Mouse (Mus musculus): ENCODE data around the gene Exd2. TPM values are rescaled to one million over a fixed set of nuclear protein-coding genes. Genes with fewer than 3 reads are reported as not detected.

Gene Exd2
- total and polyA plus RNA-seq, 2 experiments from 2014 or later, result 26.3 to 30.6 TPM

GRCm38 (mm10) chr12:80435887-80436286 is 27.0 kb upstream of the Exd2 start:
- 0% methylated on average over 9 of the region's 10 CpGs for WGBS
- H3K4me3 ChIP-seq (ENCODE audit: low read length), result peak overlapping the region; percentile 94
- H3K4me1 ChIP-seq (ENCODE audit: insufficient read depth, low read length), result peaks cover 11% of the 10 kb centered on the region
- TF ChIP-seq CTCF (IDR thresholded peaks at IDR 0.05; ENCODE audit: low read depth), result no peak
- peak overlapping the region; percentile 74 for H3K4me2 ChIP-seq (ENCODE audit: low read depth, low read length)
- H3K27me3 ChIP-seq (ENCODE audit: insufficient read depth, low read length), result no peaks in the 10 kb centered on the region
- H3K36me3 ChIP-seq (ENCODE audit: insufficient read depth, low read length), result no peaks in the 10 kb centered on the region
- peak overlapping the region; percentile 93 for H3K9ac ChIP-seq (replicated peaks; ENCODE audit: low read length)
- ATAC-seq (peak; percentile 30), DNase-seq (ENCODE audit: low spot score) (no peak)
- no peaks in the 10 kb centered on the region for H3K9me3 ChIP-seq (ENCODE audit: low read length)
- H3K27ac ChIP-seq, result peak overlapping the region; percentile 98

GRCm38 (mm10) chr12:80436336-80436976 is 26.4 kb upstream of the Exd2 start, which contains the start of gene Dcaf5:
Gene Dcaf5 (minus strand): TSS chr12:80436601.
- Histone ChIP-seq H3K27ac (peak within 1 kb of the TSS; percentile 98), H3K27me3 (ENCODE audit: insufficient read depth, low read length) (no peaks in the 10 kb centered on the region), H3K36me3 (ENCODE audit: insufficient read depth, low read length) (no peaks in the 10 kb centered on the region), H3K4me2 (ENCODE audit: low read depth, low read length) (peak within 1 kb of the TSS; percentile 74), H3K9ac (replicated peaks; ENCODE audit: low read length) (peak within 1 kb of the TSS; percentile 93), H3K9me3 (ENCODE audit: low read length) (no peaks in the 10 kb centered on the region), H3K4me1 (ENCODE audit: insufficient read depth, low read length) (peaks cover 11% of the 10 kb centered on the region), H3K4me3 (ENCODE audit: low read length) (peak within 1 kb of the TSS; percentile 94)
- under 1% methylated on average over 74 of the region's 79 CpGs for WGBS
- TF ChIP-seq CTCF (IDR thresholded peaks at IDR 0.05; ENCODE audit: low read depth), result no peak
- DNase-seq (ENCODE audit: low spot score) (peak; percentile 88), ATAC-seq (peak; percentile 73)

- H3K9ac ChIP-seq (replicated peaks; ENCODE audit: low read length), result peak overlapping the region; percentile 93
- ATAC-seq (no peak), DNase-seq (ENCODE audit: low spot score) (no peak)
- H3K36me3 ChIP-seq (ENCODE audit: insufficient read depth, low read length), result no peaks in the 10 kb centered on the region
- WGBS, result 30% methylated on average over 4 of the region's 4 CpGs
- H3K4me2 ChIP-seq (ENCODE audit: low read depth, low read length), result peak overlapping the region; percentile 74
- peak overlapping the region; percentile 98 for H3K27ac ChIP-seq
- no peaks in the 10 kb centered on the region for H3K9me3 ChIP-seq (ENCODE audit: low read length)
- peaks cover 11% of the 10 kb centered on the region for H3K4me1 ChIP-seq (ENCODE audit: insufficient read depth, low read length)
- peak overlapping the region; percentile 94 for H3K4me3 ChIP-seq (ENCODE audit: low read length)
- H3K27me3 ChIP-seq (ENCODE audit: insufficient read depth, low read length), result no peaks in the 10 kb centered on the region
- no peak for TF ChIP-seq CTCF (IDR thresholded peaks at IDR 0.05; ENCODE audit: low read depth)
Measured at GRCm38 (mm10) chr12:80437051-80437675, 25.7 kb upstream of the Exd2 start.

- DNase-seq (ENCODE audit: low spot score), result peak; percentile 48
- no peak overlapping the region for H3K4me3 ChIP-seq (ENCODE audit: low read length)
- WGBS, result 72% methylated on average over 2 of the region's 2 CpGs
- no peak overlapping the region for H3K27ac ChIP-seq
- ATAC-seq, result no peak
- TF ChIP-seq CTCF (IDR thresholded peaks at IDR 0.05; ENCODE audit: low read depth), result peak; percentile 47
- no peaks in the 10 kb centered on the region for H3K9me3 ChIP-seq (ENCODE audit: low read length)
- H3K4me1 ChIP-seq (ENCODE audit: insufficient read depth, low read length), result no peaks in the 10 kb centered on the region
- H3K36me3 ChIP-seq (ENCODE audit: insufficient read depth, low read length), result no peaks in the 10 kb centered on the region
- H3K4me2 ChIP-seq (ENCODE audit: low read depth, low read length), result no peak overlapping the region
- H3K9ac ChIP-seq (replicated peaks; ENCODE audit: low read length), result no peak overlapping the region
- H3K27me3 ChIP-seq (ENCODE audit: insufficient read depth, low read length), result no peaks in the 10 kb centered on the region
Measured at GRCm38 (mm10) chr12:80440957-80441356, 21.9 kb upstream of the Exd2 start.

- Histone ChIP-seq H3K4me2 (ENCODE audit: low read depth, low read length) (no peak overlapping the region), H3K9me3 (ENCODE audit: low read length) (no peaks in the 10 kb centered on the region), H3K27ac (no peak overlapping the region), H3K9ac (replicated peaks; ENCODE audit: low read length) (no peak overlapping the region), H3K4me1 (ENCODE audit: insufficient read depth, low read length) (no peaks in the 10 kb centered on the region), H3K27me3 (ENCODE audit: insufficient read depth, low read length) (no peaks in the 10 kb centered on the region), H3K36me3 (ENCODE audit: insufficient read depth, low read length) (no peaks in the 10 kb centered on the region), H3K4me3 (ENCODE audit: low read length) (no peak overlapping the region)
- ATAC-seq (no peak), DNase-seq (ENCODE audit: low spot score) (no peak)
- no peak for TF ChIP-seq CTCF (IDR thresholded peaks at IDR 0.05; ENCODE audit: low read depth)
- WGBS, result 91% methylated on average over 9 of the region's 9 CpGs
Measured at GRCm38 (mm10) chr12:80444525-80445109, 18.3 kb upstream of the Exd2 start.

- ATAC-seq, result no peak
- Histone ChIP-seq H3K4me1 (ENCODE audit: insufficient read depth, low read length) (no peaks in the 10 kb centered on the region), H3K27me3 (ENCODE audit: insufficient read depth, low read length) (no peaks in the 10 kb centered on the region), H3K9me3 (ENCODE audit: low read length) (no peaks in the 10 kb centered on the region), H3K9ac (replicated peaks; ENCODE audit: low read length) (no peak overlapping the region), H3K36me3 (ENCODE audit: insufficient read depth, low read length) (no peaks in the 10 kb centered on the region), H3K27ac (no peak overlapping the region), H3K4me3 (ENCODE audit: low read length) (no peak overlapping the region), H3K4me2 (ENCODE audit: low read depth, low read length) (no peak overlapping the region)
- no peak for TF ChIP-seq CTCF (IDR thresholded peaks at IDR 0.05; ENCODE audit: low read depth)
- 86% methylated on average over 1 of the region's 1 CpGs for WGBS
- DNase-seq (ENCODE audit: low spot score), result no peak
Measured at GRCm38 (mm10) chr12:80453506-80453905, 9.4 kb upstream of the Exd2 start.
